Mouse (Mus musculus) small intestine, adult 2 months (tissue): Measurements from ENCODE around the gene Myh4.

Source experiments
- CTCF ChIP-seq: fragments of 200-500 bp; IDR thresholded peaks from 2 replicates; pipeline ENCODE4 v1.5.1; 2012; ENCODE audit warnings: low read depth, mild to moderate bottlenecking, control low read depth, inconsistent platforms, low read length, moderate library complexity, mixed read lengths; ENCODE audit not compliant: insufficient replicate concordance, insufficient read length; ENCODE audit errors: extremely low read depth
- POLR2A ChIP-seq: fragments of 200-500 bp; IDR thresholded peaks from 2 replicates; pipeline ENCODE4 v1.6.1; 2012; ENCODE audit warnings: low read depth, mild to moderate bottlenecking, control low read depth, inconsistent platforms, low read length, moderate library complexity

- no peak for TF ChIP-seq POLR2A
- TF ChIP-seq CTCF = no peak
Observed at GRCm38 (mm10) chr11:67276601-67277174, 38.9 kb downstream of the Myh4 start, which contains the start of gene Myh8.
